ENCODE assay signal across 7 mouse cellular contexts in the genomic region with DNA sequence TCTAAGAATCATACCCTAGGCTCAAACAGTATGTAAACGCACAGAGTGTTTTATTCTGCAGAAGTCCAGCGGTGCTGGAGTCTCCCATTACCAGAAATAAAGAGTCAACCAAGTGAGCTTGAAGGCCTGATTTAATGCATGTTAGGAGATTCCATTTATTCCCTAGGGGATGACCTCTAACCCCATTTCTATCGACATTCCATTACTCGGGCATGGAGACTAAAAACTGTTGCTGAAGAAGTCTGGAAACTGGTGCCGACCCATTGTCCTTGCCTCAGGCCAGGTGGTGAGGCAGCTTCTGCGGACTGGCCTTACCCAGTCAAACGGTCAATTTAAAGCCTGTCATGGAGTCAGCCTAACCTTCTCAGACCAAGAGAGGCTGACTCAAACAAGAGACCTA. TPM values are rescaled to one million over a fixed set of nuclear protein-coding genes. Genes with fewer than 3 reads are reported as not detected.
A peak's percentile ranks its signal among the peaks of the same experiment; 100 is the strongest.
DNase-seq lines count a peak whose midpoint lies in the region; ATAC-seq lines count a peak whose summit lies in the region.

No protein-coding gene starts in this region.

- ATAC-seq in neural tube, embryonic 12.5 days (ENCODE audit: low FRiP score, low read depth), result no peak
- ATAC-seq in forebrain, embryonic 13.5 days, result no peak
- no peak for ATAC-seq in liver, embryonic 15.5 days (ENCODE audit: insufficient read depth)

- no peaks in the 10 kb centered on the region for H3K9me3 ChIP-seq in neural tube, embryonic 12.5 days
- H3K9me3 ChIP-seq in forebrain, embryonic 13.5 days (replicated peaks), result no peaks in the 10 kb centered on the region
- H3K9me3 ChIP-seq in liver, embryonic 15.5 days (replicated peaks), result no peaks in the 10 kb centered on the region

- no peaks in the 10 kb centered on the region for H3K27me3 ChIP-seq in neural tube, embryonic 12.5 days (replicated peaks)
- H3K27me3 ChIP-seq in forebrain, embryonic 13.5 days, result no peaks in the 10 kb centered on the region
- no peaks in the 10 kb centered on the region for H3K27me3 ChIP-seq in liver, embryonic 15.5 days

- no peaks in the 10 kb centered on the region for H3K36me3 ChIP-seq in neural tube, embryonic 12.5 days
- no peaks in the 10 kb centered on the region for H3K36me3 ChIP-seq in forebrain, embryonic 13.5 days (ENCODE audit: poor library complexity, severe bottlenecking)
- no peaks in the 10 kb centered on the region; the same call in 1 of the 2 replicates for H3K36me3 ChIP-seq in liver, embryonic 15.5 days (replicated peaks)

- peaks cover 13% of the 10 kb centered on the region for H3K4me1 ChIP-seq in neural tube, embryonic 12.5 days
- peaks cover 31% of the 10 kb centered on the region for H3K4me1 ChIP-seq in forebrain, embryonic 13.5 days
- H3K4me1 ChIP-seq in liver, embryonic 15.5 days (replicated peaks), result peaks cover 31% of the 10 kb centered on the region

- H3K27ac ChIP-seq in neural tube, embryonic 12.5 days, result no peak overlapping the region
- H3K27ac ChIP-seq in forebrain, embryonic 13.5 days, result no peak overlapping the region
- no peak overlapping the region for H3K27ac ChIP-seq in liver, embryonic 15.5 days (replicated peaks)

- DNase-seq in neural tube, embryonic 10.5 days (ENCODE audit: extremely low spot score, low spot score), result no peak
- DNase-seq in thymus, postnatal 4 days, result no peak
- DNase-seq in cerebellum, adult 11-12 months, result no peak
- DNase-seq in heart, postnatal 10 days, result no peak

- H3K4me3 ChIP-seq in neural tube, embryonic 12.5 days, result no peak overlapping the region
- no peak overlapping the region for H3K4me3 ChIP-seq in forebrain, embryonic 13.5 days
- H3K4me3 ChIP-seq in liver, embryonic 15.5 days (replicated peaks), result peak overlapping the region; percentile 91

- intact Hi-C loops in heart, postnatal 10 days (cut with DNase I), result no loop called here

- H3K4me2 ChIP-seq in neural tube, embryonic 12.5 days (replicated peaks), result peak overlapping the region; percentile 70
- H3K4me2 ChIP-seq in forebrain, embryonic 13.5 days, result peak overlapping the region; percentile 70; the same call in 1 of the 2 replicates
- H3K4me2 ChIP-seq in liver, embryonic 15.5 days, result peak overlapping the region; percentile 82

- WGBS in neural tube, embryonic 12.5 days, result 55% methylated on average over 7 of the region's 7 CpGs
- WGBS in forebrain, embryonic 13.5 days, result 87% methylated on average over 7 of the region's 7 CpGs
- 85% methylated on average over 7 of the region's 7 CpGs for WGBS in liver, embryonic 15.5 days (ENCODE audit: insufficient replicate concordance)

- H3K9ac ChIP-seq in neural tube, embryonic 12.5 days, result no peak overlapping the region
- H3K9ac ChIP-seq in forebrain, embryonic 13.5 days, result no peak overlapping the region
- no peak overlapping the region for H3K9ac ChIP-seq in liver, embryonic 15.5 days

RNA-seq across cellular contexts. Expression of a gene that starts 1.5 kb away (rescaled TPM):
- polyA plus RNA-seq in neural tube, embryonic 12.5 days (2016; fragmentation: Nextera tagmentation; extraction: Ambion mirVana), result 245 and 262 TPM in 2 replicates
- polyA plus RNA-seq in forebrain, embryonic 13.5 days (2015; fragmentation: Nextera tagmentation; extraction: Ambion mirVana), result 297 and 319 TPM in 2 replicates
- 98.4 and 117 TPM in 2 replicates for polyA plus RNA-seq in liver, embryonic 15.5 days (2015; fragmentation: Nextera tagmentation; extraction: Ambion mirVana)
- total RNA-seq in heart, postnatal 10 days (2021), result 10 to 100 TPM; 60.5 to 62.1 TPM

RNA-seq across cellular contexts. Expression of a gene that starts 19.2 kb away (rescaled TPM):
- 177 and 199 TPM in 2 replicates for polyA plus RNA-seq in neural tube, embryonic 12.5 days (2016; fragmentation: Nextera tagmentation; extraction: Ambion mirVana)
- polyA plus RNA-seq in forebrain, embryonic 13.5 days (2015; fragmentation: Nextera tagmentation; extraction: Ambion mirVana), result 240 and 275 TPM in 2 replicates
- 145 and 174 TPM in 2 replicates for polyA plus RNA-seq in liver, embryonic 15.5 days (2015; fragmentation: Nextera tagmentation; extraction: Ambion mirVana)
- 10 to 100 TPM; 96.6 to 98.2 TPM for total RNA-seq in heart, postnatal 10 days (2021)
